Mouse (Mus musculus) cerebellum, adult 8-10 months (tissue): Measurements from ENCODE around the gene Med16.
A peak's percentile ranks its signal among the peaks of the same experiment; 100 is the strongest.

Experiments used
- DNase-seq: peaks from one replicate; pipeline ENCODE4 v3.0.0; 2022

Gene Med16

DNA sequence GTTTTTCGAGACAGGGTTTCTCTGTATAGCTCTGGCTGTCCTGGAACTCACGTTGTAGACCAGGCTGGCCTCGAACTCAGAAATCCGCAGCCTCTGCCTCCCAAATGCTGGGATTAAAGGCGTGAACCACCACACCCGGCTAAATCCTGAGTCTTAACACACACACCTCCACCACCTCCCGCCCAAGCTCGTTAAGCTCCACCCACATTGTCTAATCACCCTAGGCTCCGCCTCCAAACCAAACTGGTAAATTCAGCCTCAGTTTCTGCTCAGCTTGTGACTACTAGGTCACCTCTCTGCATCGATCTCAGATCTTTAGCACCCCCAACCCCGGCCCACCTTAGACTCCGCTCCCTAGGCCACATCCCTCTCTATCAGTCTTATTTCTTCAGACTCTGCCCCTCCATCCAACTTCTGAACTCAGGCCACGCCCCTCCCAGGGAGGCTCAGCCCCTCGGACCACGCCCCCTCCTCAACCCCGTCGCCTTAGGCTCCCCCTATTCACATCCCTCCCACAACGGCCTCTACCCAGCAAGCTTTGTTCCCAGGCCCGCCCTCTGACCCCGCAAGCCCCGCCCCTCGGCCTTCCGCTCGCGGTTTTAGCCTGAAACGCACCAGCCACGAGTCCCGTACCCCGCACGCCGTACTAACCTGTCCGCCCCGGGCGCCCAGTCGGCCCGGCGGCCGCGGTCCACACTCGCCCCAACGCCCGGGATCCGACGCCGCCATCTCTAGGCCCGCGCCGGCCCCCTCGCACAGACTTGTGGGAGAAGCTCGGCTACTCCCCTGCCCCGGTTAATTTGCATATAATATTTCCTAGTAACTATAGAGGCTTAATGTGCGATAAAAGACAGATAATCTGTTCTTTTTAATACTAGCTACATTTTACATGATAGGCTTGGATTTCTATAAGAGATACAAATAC lies at the start of gene Med16:
Gene Med16 (minus strand): TSS at position 757 of the 925 bp plus-strand sequence.
- DNase-seq, result peak; percentile 99

DNA sequence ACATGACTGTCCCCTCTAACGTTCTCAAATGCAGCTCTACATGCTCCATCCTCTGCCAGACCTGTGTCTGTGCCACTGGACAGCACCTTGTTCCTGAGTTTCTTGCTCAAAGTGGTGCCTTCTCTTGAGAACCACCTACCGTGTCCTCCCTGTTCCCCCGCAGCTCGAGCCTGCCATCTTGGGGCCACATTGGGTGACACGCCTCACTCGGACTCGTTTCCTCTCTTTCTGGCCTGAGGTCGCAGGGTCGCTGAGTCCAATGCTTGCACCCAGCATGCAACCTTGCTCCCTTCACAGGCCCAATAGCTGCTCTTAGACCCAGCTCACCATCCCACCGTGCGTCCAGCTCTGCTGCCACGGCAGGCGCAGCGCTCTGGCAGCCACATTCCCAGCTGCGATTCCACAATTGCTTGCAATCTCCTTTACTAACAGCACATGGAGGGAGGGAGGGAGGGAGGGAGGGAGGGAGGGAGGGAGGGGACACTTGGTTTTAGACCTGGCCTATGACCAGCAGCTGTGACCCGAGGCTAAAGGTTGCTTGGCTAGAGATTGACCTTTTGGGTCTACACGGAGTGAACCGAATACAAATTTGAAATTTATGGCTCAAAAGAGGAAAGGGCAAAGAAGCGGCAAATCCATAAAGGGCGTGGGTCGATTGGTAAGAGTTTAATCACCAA lies 49.6 kb upstream of the Med16 start:
- peak; percentile 83 for DNase-seq

DNA sequence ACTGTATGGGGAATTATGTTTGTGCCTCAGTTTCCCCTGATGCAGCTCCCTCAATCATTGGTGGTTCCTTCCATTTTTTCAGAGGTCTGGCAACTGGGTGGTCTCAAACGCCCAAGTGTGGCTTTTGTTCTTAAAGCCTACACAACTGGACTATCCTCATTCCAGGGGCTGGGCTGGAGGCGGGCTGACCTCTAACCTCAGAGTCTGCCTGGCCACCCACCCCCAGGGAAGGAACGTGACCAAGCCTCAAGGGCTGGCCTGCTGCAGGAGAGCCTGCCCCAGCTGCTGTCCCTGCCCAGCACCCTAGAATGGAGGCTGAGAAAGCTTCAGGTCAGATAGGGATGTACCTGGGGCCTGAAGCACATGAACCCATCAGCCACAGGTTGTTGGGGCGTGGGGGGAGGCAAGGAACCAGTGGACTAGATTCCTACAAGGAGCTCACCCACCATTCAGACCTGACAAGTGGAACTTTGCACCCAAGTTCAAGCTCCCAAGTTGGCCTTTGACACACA lies 48.0 kb upstream of the Med16 start:
- no peak for DNase-seq

DNA sequence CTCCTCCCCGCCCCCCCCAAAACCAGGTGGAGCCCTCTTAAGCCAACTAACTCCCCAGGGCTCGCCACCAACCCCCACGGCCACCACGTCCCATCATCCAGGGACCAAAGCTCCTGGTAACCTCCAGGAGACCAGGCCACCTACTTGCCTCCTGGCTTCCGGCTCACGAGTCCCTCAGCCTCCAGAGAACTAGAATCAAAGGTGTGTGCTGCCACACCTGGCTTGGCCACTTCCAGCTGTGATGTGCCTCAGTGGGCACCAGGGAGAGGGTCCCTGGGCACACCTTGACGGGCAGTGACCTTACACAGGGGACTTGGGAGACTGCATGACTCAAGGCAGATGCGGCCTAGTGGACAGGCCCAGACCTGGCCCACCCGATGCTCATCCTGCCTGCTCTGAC lies 47.0 kb upstream of the Med16 start:
- DNase-seq, result no peak

DNA sequence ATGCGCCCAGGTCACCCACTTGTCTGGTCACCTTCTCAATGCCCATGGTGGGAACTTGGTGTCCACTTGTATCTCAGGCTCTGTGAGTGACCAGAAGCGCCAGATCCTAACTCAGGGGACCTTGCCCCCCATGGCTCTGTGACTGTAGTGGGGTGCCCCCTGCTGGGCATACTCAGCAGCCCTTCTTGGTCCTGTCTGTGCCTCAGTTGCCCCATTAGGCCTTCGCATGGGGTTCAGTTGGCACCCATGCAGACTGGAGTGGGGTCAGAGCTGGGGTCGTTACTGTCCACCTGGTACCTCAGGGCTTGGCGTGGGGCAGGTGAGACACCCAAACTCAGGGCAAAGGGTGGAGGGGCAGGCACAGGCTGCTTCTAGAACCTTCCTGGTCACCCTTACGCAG lies 45.2 kb upstream of the Med16 start:
- DNase-seq, result no peak

DNA sequence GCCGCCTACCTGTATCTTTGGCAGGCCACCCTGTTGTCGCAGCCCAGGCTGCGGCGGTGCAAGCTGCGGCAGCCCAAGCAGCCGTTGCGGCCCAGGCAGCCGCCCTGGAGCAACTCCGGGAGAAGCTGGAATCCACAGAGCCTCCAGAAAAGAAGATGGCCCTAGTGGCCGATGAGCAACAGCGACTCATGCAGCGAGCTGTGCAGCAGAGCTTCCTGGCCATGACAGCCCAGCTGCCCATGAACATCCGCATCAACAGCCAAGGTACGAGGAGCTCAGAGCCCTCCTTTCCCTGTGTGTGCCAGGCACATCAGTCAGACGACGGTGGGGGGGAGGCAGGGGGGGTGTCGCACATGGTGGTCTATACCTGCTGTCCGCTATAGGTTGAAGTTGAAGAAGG lies 41.9 kb upstream of the Med16 start:
- DNase-seq, result no peak

DNA sequence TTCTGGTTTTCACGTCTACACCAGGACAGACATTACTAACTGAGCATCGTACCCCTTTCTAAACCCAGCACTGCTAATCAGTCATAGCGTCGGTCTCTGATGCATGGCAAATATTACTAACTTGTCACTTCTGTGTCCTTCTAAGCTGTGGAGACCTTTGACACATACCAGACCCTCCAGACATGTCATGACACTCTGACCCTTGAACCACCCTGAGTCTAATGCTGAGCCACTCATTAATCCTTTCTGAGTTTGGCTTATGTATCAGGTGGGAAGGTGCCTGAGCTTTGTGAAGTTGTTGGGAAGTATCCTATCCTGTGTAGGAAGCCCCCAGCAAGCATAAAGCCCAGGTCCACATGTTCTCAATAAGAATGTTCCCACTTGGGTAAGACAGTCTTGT lies 41.1 kb upstream of the Med16 start:
- no peak for DNase-seq

DNA sequence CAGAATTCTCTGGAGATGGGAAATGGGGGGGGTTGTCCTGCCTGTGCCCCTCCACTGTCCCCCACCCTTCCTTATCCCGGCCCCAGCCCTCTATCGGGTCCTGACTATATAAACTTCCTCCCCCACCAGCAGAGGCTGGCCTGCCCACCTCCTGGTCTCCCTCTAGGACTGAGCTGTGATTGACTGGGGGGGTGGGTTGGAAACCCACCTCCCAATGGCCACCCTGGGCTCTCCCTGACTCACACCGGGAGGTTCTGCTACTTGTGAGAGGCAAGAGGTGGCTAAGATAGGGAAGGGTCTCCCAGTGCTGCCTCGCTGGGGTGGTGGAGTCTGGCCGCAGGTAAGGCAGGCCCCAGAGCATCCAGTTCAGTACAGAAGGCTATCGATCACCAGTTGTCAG lies 38.8 kb upstream of the Med16 start:
- no peak for DNase-seq

DNA sequence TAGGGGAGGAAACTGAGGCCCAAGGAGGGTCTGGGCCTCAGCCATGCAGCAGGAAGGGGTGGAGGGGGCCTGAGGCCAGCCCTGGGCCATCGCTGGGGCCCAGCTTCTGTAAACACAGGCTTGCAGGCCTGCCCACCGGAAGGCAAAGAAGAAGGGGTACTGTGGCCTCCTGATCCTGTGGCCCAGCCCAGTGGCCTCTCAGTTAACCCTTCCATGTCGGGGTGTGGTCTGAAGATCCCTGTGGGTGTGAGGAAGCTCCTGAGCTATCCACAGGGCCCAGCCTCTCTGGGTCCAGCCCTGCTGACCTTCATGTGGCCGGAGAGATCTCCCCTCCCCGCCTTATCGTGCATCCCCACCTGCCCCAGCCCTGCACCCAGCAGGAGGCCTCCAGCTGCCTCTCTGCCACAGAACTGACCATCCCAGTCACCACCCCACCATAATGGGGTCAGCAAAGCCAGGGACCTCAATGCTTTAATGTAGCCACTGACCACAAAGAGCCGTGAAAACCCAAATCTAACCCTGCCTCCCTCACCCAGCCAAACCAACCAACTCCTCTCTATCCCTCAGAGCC lies 38.1 kb upstream of the Med16 start:
- no peak for DNase-seq

DNA sequence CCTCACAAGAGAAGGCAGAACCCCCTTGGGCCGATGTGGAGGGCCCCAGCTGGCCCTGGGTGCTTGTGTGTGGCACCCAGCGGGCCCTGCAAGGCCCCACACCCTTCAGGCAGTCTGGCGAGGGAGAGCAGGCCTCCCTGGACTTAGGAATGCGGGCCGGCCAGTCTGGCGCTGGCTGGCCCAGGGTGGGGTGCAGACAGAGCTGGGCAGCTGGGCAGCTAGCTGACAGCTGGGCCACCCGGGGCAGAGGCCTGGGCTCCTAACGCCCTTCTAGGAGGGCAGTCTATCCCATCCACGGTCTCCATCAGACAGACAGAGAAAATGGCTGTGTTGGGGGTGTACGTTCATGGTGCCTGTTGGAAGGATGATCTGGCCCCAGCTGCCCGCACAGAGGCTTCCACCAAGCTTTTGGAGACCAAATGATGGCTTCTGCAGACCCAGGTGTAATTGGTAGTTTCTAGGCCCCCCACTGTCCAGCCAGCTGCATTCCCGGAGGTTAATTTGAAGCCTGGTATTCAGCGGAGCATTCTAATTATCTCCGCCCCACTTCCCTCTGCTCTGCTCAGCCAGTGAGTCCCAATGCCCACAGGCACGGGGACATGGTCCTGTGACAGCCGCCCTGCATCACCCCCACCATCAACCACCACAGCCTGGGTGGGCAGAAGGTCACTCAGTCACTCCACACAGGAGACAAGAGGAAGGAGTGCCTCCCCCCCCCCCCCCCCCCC lies 36.9 kb upstream of the Med16 start:
- no peak for DNase-seq

DNA sequence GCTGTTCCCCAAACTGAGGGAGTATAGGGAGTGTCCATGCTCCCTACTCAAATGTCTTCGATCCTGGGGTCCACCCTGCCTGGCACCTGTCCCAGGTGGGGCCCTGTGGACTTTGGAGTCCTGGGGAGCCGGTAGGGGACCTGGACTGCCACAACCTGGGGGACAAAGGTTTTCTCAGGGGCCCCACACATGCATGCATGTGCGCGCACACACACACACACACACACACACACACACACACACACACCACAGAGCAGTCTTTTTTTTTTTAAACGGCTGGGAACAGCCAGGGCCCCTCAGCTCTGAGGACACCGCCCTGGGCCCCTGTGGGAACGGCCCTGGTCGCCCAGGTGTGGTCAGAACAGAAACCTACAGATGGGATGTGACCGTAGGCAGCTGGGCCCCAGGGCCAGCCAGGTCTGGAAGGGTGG lies 34.8 kb upstream of the Med16 start:
- DNase-seq, result no peak

DNA sequence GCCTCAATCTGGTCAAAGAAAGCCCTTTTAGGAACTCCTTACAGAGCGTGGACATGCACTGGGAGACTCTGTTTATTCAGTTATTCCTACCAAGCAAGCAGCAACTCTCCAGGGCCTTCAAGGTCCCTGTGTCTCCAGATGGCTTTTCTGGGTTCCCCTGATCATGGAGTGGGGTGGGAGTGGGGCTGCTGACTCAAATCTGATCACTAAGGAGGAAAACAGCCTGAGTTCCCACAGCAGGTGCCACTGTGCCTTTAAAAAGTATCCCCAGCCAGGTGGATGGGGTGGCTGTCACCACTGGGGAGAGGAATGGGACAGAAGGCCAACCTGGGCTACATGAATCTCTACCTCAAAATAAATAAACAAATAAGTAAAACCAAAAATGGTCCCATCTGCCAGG lies 34.3 kb upstream of the Med16 start:
- DNase-seq, result no peak

DNA sequence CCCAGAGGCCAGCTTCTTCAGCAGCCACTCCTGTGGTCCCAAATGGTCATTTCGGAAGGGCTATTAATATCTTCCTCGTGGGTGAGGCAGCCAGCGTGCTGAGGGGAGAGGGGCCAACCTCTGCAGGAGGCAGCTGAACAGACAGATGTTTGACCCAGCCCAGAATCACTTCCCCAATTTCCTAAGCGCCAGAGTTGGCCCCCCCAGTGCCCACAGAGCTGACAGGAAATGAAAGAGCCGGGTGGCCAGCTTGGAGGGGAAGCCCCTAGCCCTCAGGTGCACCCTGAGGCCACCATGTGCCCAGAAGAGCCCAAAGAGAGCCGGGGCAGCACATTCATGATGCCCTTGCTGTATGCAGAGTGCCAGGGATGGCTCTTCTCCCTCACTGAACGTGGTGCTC lies 32.0 kb upstream of the Med16 start:
- no peak for DNase-seq

DNA sequence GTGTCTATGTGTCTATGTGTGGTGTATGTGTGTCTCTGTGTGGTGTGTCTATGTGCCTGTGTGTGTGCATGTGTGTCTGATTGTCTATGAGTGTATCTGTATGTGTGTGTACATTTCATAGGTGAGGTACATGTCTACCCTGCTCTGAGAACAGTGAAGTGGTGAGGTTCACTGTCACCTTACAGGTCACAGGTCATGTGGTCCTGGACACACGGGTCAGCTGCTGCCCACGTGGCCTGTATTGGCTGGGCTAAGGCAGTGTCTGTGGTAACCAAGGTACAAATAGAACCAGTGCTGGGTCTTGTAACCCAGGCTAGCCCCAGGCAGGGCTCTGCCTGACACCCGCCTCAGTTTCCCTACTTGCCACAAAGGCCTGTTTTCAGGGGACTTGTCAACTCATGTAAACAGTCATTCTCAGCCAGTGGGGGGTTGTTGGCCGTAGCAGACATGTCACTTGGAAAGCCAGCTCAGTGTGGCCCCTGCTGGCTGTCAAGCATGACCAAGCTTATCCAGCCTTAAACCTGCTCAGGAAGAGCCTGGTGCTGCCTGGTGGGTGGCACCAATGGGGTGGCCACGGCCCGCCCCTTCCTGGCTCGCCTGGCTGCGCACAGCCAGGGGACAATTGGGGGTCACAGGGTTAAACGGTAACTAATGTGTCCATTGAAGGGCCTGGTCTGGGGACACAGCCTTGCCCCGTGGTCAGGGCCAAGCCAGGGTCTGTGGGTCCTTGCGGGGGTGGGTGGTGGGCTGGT lies 29.2 kb upstream of the Med16 start:
- DNase-seq, result no peak

DNA sequence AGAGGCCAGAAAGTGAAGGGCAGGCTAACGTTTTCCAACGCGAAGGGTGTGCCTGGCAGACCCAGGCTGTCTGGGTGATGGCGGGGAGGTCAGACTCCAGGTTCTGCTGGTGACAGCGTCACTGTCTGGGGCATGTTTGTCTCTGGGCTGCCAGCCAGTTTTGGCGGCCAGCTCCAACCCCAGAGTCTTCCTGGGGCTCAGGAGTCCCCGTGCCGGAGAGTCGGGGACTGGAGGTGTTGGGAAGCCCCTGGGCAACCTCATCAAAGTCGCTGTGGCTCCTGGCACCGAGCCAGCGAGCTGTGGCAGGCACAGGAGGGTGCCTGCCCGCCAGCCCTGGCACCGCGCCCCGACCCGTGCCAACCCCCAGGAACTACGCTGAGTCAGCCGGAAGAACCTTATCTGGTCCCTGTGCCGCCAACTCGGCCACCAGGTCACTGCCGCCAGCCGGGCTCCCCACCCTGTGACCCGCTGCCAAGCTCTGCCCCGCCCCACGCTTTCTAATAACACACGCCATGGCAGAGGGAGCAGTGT lies 28.3 kb upstream of the Med16 start:
- peak; percentile 64 for DNase-seq

DNA sequence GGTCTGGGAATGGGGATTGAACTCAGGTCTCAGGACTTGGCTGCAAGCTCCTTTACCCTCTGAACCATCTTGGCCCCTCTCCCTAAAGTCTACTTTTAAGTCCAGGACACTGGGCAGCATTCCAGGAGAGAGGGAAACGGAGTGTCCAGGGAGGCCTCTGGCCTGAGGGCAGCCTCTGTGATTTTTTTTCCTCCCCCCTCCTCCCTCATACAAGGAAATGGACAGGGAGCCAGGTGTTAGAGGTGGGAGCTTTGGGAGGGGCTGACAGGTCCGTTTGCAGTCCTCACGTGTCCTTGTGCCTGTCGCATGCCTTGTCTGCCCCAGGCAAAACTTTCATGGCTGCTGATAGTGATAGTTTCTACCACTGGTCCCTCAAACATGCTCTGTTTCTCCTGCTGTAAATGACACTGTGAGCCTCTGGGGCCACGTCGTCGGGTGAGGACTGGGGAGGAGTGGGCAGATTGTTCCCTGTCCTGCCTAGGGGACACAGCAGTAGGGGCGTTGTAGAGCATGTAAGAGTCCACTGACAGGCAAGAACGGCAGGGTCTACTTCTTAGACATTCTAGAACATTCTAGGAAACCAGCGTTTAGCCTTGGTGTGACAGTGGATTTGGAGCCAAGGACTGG lies 27.7 kb upstream of the Med16 start:
- no peak for DNase-seq

DNA sequence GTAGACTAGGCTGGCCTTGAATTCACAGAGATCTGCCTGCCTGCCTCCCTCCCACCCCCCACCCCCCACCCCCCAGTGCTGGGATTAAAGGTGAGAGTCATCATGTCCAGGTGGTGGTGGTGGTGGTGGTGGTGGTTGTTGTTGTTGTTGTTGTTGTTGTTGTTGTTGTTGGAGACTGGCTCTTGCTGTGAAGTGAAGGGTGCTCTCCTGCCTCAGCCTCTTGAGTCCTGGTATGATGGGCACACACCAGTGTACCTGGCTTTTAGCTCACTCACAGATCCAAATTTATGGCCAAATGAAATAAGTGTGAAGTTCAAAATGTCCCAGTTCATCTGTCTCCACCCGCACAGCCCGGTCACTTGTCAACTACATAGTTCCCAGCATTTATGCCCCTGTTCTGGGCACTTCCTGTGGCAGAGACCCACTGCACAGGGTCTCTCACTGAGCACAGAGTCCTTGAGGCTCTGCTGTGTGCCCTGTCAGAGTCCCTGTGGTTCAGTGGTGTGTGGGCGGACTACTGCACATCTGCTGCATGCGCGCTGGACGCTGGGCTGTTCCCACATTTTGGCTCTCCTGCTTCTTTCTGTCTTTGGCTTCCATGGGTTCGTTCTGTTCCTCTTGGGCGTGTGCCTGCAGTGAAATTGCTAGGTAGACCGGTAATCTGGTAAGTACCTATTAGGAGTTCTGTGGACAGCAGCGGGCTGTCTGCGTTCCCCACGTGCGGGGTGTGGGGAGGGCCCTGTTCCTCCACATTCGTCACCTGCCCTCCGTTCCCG lies 26.3 kb upstream of the Med16 start:
- no peak for DNase-seq

DNA sequence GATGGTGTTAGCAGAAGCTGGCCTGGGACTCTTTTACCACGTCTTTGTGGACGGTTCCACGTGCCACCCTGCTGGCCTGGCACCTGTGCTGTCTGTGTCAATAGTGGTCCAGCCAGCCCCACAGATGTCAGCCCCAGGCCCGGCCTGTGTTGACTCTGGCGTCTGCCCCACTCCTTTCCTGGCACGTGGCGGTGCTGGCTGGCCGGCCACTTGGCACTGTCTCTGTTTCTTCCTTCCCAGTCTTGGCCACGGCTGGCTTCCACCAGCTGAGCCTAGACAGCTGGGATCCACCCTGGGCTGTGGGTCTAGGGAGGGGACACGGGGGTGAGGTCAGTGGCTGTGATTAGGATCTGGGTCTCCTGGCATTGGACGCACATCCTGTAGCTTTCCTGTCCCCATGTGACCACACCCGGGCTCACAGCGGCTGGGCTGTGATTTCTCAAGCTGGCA lies 25.6 kb upstream of the Med16 start:
- DNase-seq, result no peak

DNA sequence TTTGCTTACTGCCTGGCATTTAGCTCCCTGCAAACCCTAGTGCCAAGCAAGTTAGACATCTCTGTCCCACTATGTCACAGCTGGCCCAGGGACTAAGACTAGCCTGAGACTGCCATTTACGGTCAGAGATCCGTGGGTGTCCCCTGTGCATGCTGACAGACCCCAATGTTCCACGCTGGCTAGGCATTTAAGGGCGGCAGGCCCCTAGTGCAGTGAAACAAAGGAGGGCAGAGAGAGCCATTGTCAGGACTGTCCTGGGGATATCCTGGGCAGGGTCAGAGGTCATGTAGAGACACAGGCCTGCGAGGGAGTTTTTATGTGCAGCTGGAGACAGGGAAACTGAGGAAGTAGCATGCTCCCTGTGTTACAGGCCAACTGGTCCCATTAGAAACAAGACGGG lies 25.1 kb upstream of the Med16 start:
- no peak for DNase-seq

DNA sequence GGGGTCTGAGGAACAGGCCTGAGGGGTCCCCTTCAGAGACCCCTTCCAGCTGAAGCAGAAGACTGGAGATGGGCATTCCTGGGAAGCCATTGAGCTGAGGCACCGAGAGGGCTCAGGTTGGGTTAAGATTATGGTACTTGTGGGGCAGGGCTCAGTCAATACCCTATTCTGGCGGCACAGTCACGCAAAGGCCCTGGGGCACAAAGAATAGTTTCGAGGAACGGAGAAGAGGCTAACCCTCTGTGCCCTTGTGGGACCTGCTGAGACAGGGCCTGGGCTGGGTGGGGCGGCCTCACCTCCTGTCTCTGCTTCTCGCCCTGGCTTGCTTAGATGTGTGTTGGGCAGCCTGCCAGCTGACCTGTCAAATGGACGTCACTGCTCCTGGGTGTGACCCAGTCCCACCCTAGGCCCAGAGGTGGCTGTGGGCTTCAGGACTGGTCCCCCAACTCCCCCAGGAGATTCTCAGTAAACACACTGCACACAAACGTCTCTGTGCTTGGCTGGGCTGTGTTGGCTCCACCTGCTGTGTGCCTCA lies 24.5 kb upstream of the Med16 start:
- DNase-seq, result no peak
